Mouse (Mus musculus): ENCODE measurements around the gene Alb.

Alb gene

DNA sequence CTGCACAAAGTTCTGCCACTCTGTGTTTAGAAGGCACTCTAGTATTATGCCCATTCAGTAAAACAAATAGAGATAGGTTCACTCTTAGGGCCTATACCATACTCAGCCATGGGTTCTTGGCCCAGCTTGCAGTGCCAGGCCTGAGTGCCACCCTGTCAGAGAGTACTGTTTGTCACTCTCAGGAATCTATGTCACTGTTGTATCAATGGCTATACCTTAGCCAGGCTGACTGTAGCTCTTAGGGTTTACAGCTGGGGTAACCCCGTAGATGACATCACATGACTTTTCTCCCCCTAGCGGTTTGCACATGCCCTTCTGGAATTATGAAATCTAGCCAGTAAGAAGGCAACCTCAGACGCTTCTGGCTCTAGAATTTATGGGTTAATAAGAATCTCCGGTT lies 33.6 kb downstream of the Alb start:
- DNase-seq (ENCODE audit: low spot score), result no peak

DNA sequence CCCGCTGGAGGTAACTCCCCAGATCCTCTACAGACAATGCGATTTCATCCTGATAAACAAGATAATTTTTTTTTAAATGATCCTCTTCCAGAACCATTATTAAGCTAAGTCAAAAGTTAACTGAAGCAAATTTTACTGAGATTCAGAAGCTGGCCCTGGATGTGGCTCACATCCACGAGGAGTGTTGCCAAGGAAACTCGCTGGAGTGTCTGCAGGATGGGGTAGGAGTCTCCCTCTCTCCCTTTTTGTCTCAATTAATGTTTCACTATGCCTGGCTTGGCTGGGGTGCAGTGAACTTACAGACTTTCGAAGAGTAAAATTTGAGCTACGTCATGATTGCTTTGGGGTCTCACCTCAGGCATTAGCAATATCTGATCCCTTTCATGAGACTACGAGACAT lies 38.8 kb downstream of the Alb start:
- no peak for DNase-seq (ENCODE audit: low spot score)

DNA sequence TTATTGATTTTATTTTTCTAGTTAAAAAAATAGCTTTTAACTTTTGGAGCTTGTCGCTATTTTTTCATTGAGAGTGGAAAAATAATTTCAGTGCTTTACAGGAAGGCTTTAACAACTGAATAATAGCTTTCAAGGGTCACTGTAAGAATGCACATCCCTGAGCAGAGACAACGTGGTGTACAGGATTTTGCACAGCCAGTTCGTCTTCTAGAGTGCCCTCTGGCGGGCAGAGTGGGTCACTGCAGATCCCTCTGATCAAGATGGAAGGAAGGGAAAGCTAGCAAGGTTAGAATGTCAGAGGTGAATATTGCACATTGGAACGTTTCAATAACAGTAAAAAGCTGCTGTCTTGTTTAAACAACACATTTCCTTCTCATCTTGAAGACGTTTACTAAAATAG lies 40.0 kb downstream of the Alb start:
- DNase-seq (ENCODE audit: low spot score), result peak; percentile 59

DNA sequence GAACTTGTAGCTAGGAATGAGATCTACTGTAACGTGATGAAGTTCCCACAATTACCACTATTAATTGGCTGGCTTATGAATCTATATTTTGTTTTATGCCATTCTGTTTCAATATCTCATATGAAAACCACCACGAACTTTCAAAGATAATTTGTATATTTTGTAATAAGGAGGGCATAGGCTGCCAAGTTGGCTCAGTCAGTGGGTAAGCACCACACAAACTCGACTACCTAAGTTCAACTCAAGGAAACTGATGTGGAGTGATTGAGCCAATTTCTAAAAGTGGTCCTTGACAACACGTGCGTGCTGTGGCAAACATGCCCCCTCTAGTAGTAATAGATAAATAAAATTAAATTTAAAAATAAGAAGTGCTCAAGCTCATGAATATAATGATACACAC lies 41.1 kb downstream of the Alb start:
- no peak for DNase-seq (ENCODE audit: low spot score)

DNA sequence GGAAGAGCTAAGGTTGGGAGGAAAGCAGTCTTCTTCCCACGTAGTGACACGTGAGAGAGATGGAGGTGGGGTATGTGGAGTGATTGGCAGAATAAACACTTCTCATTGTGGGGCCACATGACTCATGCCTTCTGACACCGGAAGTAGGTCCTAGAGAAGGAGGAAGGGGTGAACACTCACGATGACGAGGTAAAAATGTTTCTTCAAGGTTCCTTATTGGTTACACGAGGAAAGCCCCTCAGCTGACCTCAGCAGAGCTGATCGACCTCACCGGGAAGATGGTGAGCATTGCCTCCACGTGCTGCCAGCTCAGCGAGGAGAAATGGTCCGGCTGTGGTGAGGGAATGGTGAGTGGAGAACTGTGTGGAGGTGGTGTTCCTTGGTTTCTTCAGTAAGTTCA lies 44.0 kb downstream of the Alb start:
- no peak for DNase-seq (ENCODE audit: low spot score)

DNA sequence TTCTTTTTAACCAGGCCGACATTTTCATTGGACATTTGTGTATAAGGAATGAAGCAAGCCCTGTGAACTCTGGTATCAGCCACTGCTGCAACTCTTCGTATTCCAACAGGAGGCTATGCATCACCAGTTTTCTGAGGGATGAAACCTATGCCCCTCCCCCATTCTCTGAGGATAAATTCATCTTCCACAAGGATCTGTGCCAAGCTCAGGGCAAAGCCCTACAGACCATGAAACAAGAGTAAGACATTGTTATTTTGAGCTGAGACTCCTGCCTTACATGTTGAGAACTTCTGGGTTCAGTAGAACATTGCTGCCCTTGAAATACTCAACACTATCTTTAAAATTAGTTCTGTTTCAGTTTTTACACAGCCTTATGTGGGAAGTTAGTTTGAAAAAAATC lies 45.8 kb downstream of the Alb start:
- no peak for DNase-seq (ENCODE audit: low spot score)

DNA sequence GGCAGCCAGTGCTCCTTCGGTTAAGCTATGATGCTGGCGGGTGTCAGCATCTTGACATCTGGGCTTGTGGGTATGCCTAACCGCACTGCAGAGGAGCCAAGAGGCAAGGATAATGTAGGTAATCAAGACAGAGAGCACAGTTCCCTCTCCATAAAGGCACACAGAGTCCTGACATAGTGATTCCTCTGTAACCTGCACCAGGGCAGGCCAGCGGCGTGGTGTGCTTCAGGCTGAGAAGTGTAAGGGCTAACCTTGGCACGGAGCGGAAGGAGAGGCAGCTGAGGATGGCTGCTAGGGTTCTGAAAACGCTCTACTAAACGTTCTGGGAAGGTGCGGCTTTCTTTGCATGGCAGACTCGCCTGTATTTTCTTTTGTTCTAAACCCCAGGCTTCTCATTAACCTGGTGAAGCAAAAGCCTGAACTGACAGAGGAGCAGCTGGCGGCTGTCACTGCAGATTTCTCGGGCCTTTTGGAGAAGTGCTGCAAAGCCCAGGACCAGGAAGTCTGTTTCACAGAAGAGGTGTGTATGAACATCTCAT lies 46.8 kb downstream of the Alb start:
- DNase-seq (ENCODE audit: low spot score), result no peak

DNA sequence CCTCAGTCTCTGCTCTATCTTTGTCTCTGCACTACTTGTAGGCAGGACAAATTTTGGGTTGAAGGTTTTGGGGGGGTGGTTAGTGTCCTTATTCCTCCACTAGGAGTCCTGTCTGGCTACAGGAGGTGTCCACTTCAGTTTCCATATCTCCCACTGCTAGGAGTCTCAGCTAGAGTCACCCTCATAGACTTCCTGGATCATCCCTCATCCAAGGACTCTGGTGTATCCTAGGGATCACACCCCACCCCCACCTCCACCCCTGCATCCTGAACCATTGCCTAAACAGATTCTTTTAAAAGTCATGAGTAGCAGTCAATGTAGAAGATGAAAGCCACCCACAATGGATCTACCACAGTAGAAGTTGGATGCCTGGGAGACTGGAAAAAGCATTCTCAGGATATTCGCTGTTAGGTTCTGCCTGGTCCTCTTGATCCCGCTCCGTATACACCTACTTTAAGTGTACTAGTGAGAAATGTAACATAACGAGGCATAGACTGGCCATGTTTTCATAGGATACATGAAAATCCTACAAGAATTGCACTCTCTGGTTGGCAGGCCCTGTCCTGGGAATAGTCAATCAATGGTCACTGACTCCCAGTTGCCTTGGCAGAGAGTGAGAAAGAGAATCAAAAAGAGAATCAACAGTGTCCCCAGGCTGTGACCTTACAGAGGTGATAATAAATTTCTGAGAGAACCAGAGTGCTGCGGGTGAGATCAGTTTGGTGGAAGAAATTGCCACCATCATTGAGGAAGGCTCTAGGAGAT lies 49.3 kb downstream of the Alb start:
- no peak for DNase-seq (ENCODE audit: low spot score)

DNA sequence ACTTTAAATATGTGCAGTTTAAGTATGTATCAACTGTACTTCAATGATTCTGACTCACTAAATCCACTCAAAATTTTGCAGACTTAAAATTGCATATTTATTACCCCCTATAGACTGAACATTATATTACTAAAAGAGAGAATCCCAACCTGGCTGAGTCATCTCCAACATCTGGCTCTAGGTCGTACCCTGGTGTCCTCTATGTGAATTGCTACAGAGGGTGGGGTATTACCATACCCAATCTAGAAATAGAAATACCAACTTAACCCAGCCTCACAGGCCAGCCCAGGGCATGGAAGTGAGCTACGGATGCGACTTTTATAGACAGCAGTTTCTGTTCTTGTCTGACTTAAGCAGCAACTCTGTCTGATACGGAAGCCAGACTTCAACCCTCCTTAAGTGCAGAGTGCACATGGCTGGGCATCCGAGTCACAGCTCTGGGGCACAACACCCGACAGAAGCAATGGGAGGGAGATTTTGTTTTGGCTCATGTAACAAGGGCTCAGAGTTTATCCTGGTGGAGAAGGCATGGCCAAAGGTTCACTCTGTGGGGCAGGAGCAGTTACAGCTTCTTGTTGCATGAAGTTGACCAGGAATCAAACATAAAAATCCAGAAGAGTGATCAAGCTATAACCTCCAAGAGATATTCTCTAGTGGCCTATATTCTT lies 51.7 kb downstream of the Alb start:
- DNase-seq (ENCODE audit: low spot score), result no peak

DNA sequence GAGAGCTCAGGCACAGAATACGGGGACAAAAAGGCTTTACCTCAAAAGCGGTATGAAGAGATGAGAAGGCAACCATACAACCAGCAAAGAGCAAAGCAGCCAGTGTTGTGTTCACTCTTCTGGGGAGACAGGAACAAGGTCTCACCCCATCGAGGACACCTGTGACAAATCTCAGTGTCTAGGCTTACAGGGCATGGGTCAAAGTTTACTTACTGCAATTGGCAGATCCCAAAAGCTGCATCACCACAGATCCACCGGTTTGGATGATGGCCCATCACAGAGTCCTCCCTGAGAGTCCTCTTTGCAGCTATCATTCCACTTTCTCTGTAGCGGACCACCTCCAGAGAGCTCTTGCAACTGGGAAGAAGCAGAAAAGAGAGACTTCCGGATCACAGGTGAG lies 54.9 kb downstream of the Alb start:
- no peak for DNase-seq (ENCODE audit: low spot score)

DNA sequence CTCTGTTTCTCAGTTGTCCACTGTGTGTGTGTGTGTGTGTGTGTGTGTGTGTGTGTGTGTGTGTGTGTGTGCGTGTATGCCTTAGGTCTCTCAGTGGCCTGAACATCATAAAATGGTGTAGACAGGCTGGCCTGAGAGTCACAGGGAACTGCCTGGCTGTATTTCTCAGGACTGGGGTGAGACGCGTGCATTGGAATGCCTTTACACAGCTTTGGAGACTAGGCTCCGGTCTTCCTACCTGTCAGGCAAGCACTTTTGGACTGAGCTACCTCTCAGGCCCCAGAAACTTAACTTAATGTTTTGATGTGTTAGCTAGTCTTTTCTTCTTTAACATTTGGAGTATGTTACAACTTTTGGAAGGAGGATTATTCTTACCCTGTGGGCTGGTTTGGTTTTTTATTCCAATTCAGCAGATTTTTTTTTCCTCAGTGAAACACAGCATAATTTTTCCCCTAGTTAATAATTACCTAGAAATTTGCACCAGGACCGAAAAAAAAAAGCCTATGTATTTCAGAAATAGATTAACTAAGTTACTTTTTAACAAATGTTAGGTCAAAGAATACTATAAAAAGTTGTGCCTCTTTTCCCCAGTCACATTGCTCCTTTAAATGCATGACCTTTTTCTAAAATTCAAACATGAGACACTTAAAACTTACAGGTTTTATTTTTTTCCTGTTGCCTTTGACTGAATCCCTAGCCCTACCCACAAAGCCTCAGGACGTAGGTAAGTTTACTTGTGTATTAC lies 57.8 kb downstream of the Alb start, which contains the start of gene Afm:
Gene Afm, plus strand, starts transcription at position 577 of the 745 bp plus-strand sequence.
- DNase-seq (ENCODE audit: low spot score), result no peak
